Mouse (Mus musculus) embryonic facial prominence, embryonic 12.5 days (tissue): ENCODE data around the gene Slc28a1. TPM values are rescaled to one million over a fixed set of nuclear protein-coding genes. Genes with fewer than 3 reads are reported as not detected.
"Not testable (repeated sequence)": the region's sequence is repeated elsewhere in the genome, so short reads cannot be mapped to it uniquely, and the experiment has no call there.

Experiments used
- ATAC-seq: fragments of 200-750 bp; cut with Nextera tagmentation; 2 replicates; pipeline ENCODE4 v1.8.0; 2017; ENCODE audit not compliant: insufficient number of reproducible peaks, insufficient read depth, low FRiP score, low TSS enrichment
- H3K27ac ChIP-seq: fragments of 300-500 bp; sonication (generic); 2 replicates; pipeline ENCODE4 v1.5.1; 2016; ENCODE audit warnings: mild to moderate bottlenecking
- H3K27me3 ChIP-seq: fragments of 300-500 bp; sonication (generic); 2 replicates; pipeline ENCODE4 v1.6.1; 2016; ENCODE audit warnings: mild to moderate bottlenecking, moderate library complexity
- H3K36me3 ChIP-seq: fragments of 300-500 bp; sonication (generic); 2 replicates; pipeline ENCODE4 v1.6.1; 2016; ENCODE audit warnings: mild to moderate bottlenecking
- H3K4me1 ChIP-seq: fragments of 300-500 bp; sonication (generic); 2 replicates; pipeline ENCODE4 v1.6.1; 2016
- H3K4me2 ChIP-seq: fragments of 300-500 bp; sonication (generic); replicated peaks from 2 replicates; pipeline ENCODE4 v1.6.1; 2016; ENCODE audit warnings: mild to moderate bottlenecking, moderate library complexity
- H3K4me3 ChIP-seq: fragments of 300-500 bp; sonication (generic); 2 replicates; pipeline ENCODE4 v1.5.1; 2016; ENCODE audit warnings: mild to moderate bottlenecking
- H3K9ac ChIP-seq: fragments of 300-500 bp; sonication (generic); 2 replicates; pipeline ENCODE4 v1.6.1; 2016; ENCODE audit warnings: mild to moderate bottlenecking, moderate library complexity
- H3K9me3 ChIP-seq: fragments of 300-500 bp; sonication (generic); 2 replicates; pipeline ENCODE4 v1.6.1; 2016; ENCODE audit warnings: mild to moderate bottlenecking, moderate library complexity
- WGBS: fragments of 180-500 bp; shearing (Covaris S2); methylation state at CpG from one replicate; pipeline ENCODE4 v1.1.7; 2016; 5-methylcytosine and 5-hydroxymethylcytosine counted together
- polyA plus RNA-seq: library from polyadenylated mRNA; unstranded; fragments of >200 nt; fragmentation: Nextera tagmentation; extraction: Ambion mirVana; gene quantifications from 2 replicates; pipeline ENCODE4 v1.2.1, GENCODE M21; 2016

Slc28a1 gene
- polyA plus RNA-seq, 1 experiment from 2014 or later: not detected

DNA sequence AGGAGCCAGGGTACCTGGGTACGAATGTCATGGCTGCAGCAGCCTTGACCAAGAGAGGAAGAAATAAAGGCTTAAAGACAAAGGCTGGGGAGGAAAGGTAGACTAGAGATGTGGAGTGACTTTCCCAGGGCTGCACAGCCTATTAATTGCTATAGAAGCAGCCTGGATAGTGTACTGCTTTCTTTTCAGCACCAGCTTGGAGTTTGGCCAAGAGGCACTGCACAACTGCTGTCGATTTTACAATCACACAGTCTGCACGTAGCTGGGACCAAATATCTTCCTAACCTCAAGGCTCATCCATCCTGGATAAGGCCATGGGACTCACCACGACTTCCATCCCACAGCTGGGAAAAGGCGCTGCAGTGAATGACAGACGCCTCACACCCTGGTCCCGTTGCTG, 54.8 kb downstream of the Slc28a1 start:
- Histone ChIP-seq H3K27me3 (no peaks in the 10 kb centered on the region), H3K4me2 (no peak overlapping the region), H3K9me3 (no peaks in the 10 kb centered on the region), H3K4me3 (no peak overlapping the region), H3K36me3 (no peaks in the 10 kb centered on the region), H3K4me1 (no peaks in the 10 kb centered on the region), H3K27ac (no peak overlapping the region), H3K9ac (no peak overlapping the region)
- no peak for ATAC-seq
- WGBS: 79% methylated on average over 7 of the region's 7 CpGs

- Histone ChIP-seq H3K4me2 (no peak overlapping the region), H3K36me3 (no peaks in the 10 kb centered on the region), H3K9me3 (no peaks in the 10 kb centered on the region), H3K27me3 (no peaks in the 10 kb centered on the region), H3K27ac (no peak overlapping the region), H3K9ac (no peak overlapping the region), H3K4me3 (no peak overlapping the region), H3K4me1 (no peaks in the 10 kb centered on the region)
- WGBS: 87% methylated on average over 2 of the region's 2 CpGs
- ATAC-seq: no peak
Measured at GRCm38 (mm10) chr7:81173931-81174330, 59.3 kb downstream of the Slc28a1 start.

DNA sequence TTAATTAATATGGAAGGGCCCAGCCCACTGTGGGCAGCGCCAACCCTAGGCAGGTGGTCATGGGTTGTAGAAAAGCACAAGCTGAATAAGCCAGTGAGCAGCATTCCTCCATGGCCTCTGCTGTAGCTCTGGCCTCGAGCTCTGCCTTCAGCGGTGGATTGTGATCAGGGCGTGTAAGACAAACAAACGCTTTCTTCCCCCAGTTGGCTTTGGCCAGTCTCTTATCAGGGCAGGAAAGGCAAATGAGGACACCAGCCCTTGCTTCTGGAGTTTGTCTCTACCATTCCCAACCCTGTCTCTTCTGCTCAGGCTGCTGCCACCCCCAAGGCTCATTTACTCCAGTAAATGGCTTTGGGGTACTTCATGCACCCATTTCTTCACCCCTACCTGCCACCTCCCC, 60.1 kb downstream of the Slc28a1 start:
- Histone ChIP-seq H3K4me3 (no peak overlapping the region), H3K4me1 (no peaks in the 10 kb centered on the region), H3K36me3 (no peaks in the 10 kb centered on the region), H3K4me2 (no peak overlapping the region), H3K27me3 (no peaks in the 10 kb centered on the region), H3K9me3 (no peaks in the 10 kb centered on the region), H3K9ac (no peak overlapping the region), H3K27ac (no peak overlapping the region)
- ATAC-seq: no peak
- WGBS: 77% methylated on average over 5 of the region's 5 CpGs

DNA sequence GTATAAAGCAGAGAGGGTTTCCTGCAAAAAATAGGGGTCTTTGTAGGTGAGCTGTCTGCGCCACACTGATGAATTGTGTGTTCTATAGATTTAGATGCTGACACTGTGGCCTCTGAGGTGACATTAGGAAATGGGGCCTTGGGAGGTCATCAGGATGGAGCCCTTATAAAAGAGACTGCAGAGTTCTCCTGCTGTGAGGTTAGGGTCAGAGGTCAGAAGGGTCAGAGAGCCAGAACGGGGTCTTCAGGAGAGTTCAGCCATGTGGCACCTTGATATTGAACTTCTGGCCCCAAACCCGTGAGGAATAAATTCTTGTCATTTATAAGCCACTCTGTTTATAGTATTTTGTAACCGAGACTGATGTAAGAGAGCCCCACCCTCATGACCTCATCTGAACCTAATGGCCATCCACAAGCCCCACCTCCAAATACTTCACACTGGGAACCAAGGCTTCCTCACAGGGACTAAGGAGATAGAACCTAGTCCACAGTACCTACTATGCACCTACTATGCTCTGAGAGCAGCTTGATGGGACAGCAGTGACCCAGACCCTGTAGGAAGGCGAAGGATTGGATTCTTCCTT, 61.7 kb downstream of the Slc28a1 start:
- ATAC-seq: no peak
- Histone ChIP-seq H3K4me2 (no peak overlapping the region), H3K9me3 (no peaks in the 10 kb centered on the region), H3K27me3 (no peaks in the 10 kb centered on the region), H3K4me3 (no peak overlapping the region), H3K27ac (no peak overlapping the region), H3K36me3 (no peaks in the 10 kb centered on the region), H3K4me1 (no peaks in the 10 kb centered on the region), H3K9ac (no peak overlapping the region)
- WGBS: 39% methylated on average over 5 of the region's 5 CpGs

DNA sequence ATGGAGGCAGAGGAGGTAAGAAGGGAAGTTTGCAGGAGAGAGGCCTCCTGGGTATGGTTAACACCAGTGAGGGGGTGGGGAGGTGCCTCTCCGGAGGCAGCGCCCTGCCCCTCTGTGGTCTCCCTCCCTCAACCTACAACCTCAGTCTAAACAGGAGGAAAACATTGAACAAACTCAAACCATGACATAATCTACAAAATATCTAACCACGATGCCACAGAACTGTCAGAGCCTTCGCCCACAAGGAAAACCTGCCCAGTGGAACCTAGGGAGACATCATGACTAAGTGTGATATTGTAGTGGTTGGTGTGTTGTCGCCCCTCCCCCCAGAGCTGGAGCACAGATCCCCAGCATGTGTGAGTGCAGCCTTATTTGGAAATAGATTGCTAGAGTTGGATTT, 64.9 kb downstream of the Slc28a1 start:
- H3K4me3 ChIP-seq: no peak overlapping the region
- no peaks in the 10 kb centered on the region for H3K9me3 ChIP-seq
- H3K27me3 ChIP-seq: no peaks in the 10 kb centered on the region
- no peaks in the 10 kb centered on the region for H3K36me3 ChIP-seq
- no peak for ATAC-seq
- H3K4me2 ChIP-seq: no peak overlapping the region
- no peaks in the 10 kb centered on the region for H3K4me1 ChIP-seq
- no peak overlapping the region for H3K27ac ChIP-seq
- 63% methylated on average over 5 of the region's 5 CpGs for WGBS
- no peak overlapping the region for H3K9ac ChIP-seq

- no peak overlapping the region for H3K27ac ChIP-seq
Measured at GRCm38 (mm10) chr7:81182492-81183175, 68.0 kb downstream of the Slc28a1 start.

DNA sequence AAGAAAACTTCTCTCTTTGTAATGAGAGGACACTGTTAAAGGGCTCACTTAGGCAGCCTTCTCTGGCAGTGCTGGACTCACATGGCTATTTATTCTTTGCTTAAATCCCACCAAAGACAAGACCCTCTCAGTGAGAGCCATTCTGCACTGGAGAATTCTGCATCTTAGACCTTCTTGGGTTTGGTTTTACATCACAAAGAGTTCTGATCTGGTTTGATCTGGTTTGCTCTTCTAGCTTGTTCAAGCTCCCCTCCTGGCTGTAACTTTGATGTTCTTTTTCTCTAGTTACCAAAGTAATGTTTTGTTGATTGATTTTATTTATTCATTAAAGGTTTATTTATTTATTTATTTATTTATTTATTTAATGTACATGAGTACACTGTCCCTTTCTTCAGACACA, 68.6 kb downstream of the Slc28a1 start:
- Histone ChIP-seq H3K9me3 (no peaks in the 10 kb centered on the region), H3K27ac (no peak overlapping the region), H3K9ac (no peak overlapping the region), H3K36me3 (no peaks in the 10 kb centered on the region), H3K4me1 (no peaks in the 10 kb centered on the region), H3K4me2 (no peak overlapping the region), H3K4me3 (no peak overlapping the region), H3K27me3 (no peaks in the 10 kb centered on the region)
- ATAC-seq: no peak

More at GRCm38 (mm10) chr7:81182492-81183175, 68.0 kb downstream of the Slc28a1 start:
- ATAC-seq: no peak
- WGBS: 85% methylated on average over 10 of the region's 10 CpGs
- Histone ChIP-seq H3K9me3 (no peaks in the 10 kb centered on the region), H3K4me2 (no peak overlapping the region), H3K4me3 (no peak overlapping the region), H3K27me3 (no peaks in the 10 kb centered on the region), H3K36me3 (no peaks in the 10 kb centered on the region), H3K4me1 (no peaks in the 10 kb centered on the region), H3K9ac (no peak overlapping the region)

DNA sequence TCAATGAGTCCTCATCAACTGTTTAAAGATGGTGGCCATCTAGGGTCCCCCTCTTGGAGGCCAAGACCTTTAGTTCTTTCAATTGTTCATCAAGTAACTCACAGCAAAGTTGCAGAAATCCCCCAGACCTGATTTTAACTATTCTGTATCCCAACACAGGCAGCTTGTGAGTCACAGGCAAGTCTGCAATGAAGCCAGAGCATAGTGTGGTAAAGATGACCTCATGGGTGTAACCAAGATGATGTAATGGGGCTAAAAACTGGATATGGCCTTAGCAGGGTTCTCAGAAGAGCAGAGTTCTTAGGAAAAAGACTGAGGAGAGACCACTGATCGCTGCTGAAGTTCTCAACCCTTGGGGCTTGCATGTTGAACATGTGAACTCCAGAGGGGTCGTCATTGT, 69.5 kb downstream of the Slc28a1 start:
- no peaks in the 10 kb centered on the region for H3K27me3 ChIP-seq
- H3K4me3 ChIP-seq: no peak overlapping the region
- ATAC-seq: no peak
- no peak overlapping the region for H3K4me2 ChIP-seq
- no peaks in the 10 kb centered on the region for H3K36me3 ChIP-seq
- no peaks in the 10 kb centered on the region for H3K9me3 ChIP-seq
- no peak overlapping the region for H3K27ac ChIP-seq
- no peak overlapping the region for H3K9ac ChIP-seq
- 82% methylated on average over 2 of the region's 2 CpGs for WGBS
- H3K4me1 ChIP-seq: no peaks in the 10 kb centered on the region

GRCm38 (mm10) chr7:81184651-81185050, 70.1 kb downstream of the Slc28a1 start:
- ATAC-seq: no peak
- H3K9ac ChIP-seq: no peak overlapping the region

DNA sequence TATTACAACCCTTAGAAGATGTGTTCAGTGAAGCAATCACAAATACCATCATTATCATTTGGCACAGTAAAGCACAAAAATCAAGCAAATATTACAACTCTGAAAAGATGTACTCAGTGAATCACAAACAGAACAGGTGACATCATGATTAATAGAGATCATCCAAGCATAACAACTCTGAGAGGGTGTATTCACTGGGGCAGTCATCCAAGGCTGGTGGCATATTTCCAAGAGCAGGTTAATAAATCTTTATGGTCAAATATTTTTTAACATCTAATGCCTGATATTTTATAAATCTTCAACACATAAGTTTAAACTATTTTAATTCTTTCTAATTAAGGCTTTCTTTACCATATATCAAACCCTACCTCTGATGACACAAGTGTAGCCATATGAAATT, 71.4 kb downstream of the Slc28a1 start:
- H3K9me3 ChIP-seq, ATAC-seq, H3K27ac ChIP-seq, H3K9ac ChIP-seq, H3K4me1 ChIP-seq, H3K4me3 ChIP-seq, H3K36me3 ChIP-seq, H3K27me3 ChIP-seq, H3K4me2 ChIP-seq: not testable (repeated sequence)

More at GRCm38 (mm10) chr7:81184651-81185050, 70.1 kb downstream of the Slc28a1 start:
- Histone ChIP-seq H3K4me1 (no peaks in the 10 kb centered on the region), H3K4me3 (no peak overlapping the region), H3K27me3 (no peaks in the 10 kb centered on the region), H3K4me2 (no peak overlapping the region), H3K36me3 (no peaks in the 10 kb centered on the region), H3K9me3 (no peaks in the 10 kb centered on the region), H3K27ac (no peak overlapping the region)
- 71% methylated on average over 1 of the region's 1 CpGs for WGBS

- no peak overlapping the region for H3K4me3 ChIP-seq
- no peaks in the 10 kb centered on the region for H3K36me3 ChIP-seq
- H3K27ac ChIP-seq: no peak overlapping the region
- H3K4me2 ChIP-seq: no peak overlapping the region
- no peak for ATAC-seq
- H3K9ac ChIP-seq: no peak overlapping the region
- whole genome bisulfite sequencing: 77% methylated on average over 9 of the region's 9 CpGs
- no peaks in the 10 kb centered on the region for H3K9me3 ChIP-seq
- H3K27me3 ChIP-seq: no peaks in the 10 kb centered on the region
- H3K4me1 ChIP-seq: no peaks in the 10 kb centered on the region
Measured at GRCm38 (mm10) chr7:81189180-81189579, 74.6 kb downstream of the Slc28a1 start.

- no peaks in the 10 kb centered on the region for H3K36me3 ChIP-seq
- H3K9ac ChIP-seq: no peak overlapping the region
- no peak overlapping the region for H3K4me3 ChIP-seq
- 64% methylated on average over 4 of the region's 4 CpGs for WGBS
- no peak for ATAC-seq
- no peak overlapping the region for H3K27ac ChIP-seq
- H3K27me3 ChIP-seq: no peaks in the 10 kb centered on the region
- peaks cover 25% of the 10 kb centered on the region for H3K4me1 ChIP-seq
- no peak overlapping the region for H3K4me2 ChIP-seq
- H3K9me3 ChIP-seq: no peaks in the 10 kb centered on the region
Measured at GRCm38 (mm10) chr7:81195509-81195908, 80.9 kb downstream of the Slc28a1 start.
